Mouse (Mus musculus) small intestine, adult 2 months (tissue): ENCODE data around the gene Kifap3.

Source experiments
- CTCF ChIP-seq: fragments of 200-500 bp; IDR thresholded peaks from 2 replicates; pipeline ENCODE4 v1.5.1; 2012; ENCODE audit warnings: low read depth, mild to moderate bottlenecking, control low read depth, inconsistent platforms, low read length, moderate library complexity, mixed read lengths; ENCODE audit not compliant: insufficient replicate concordance, insufficient read length; ENCODE audit errors: extremely low read depth
- POLR2A ChIP-seq: fragments of 200-500 bp; IDR thresholded peaks from 2 replicates; pipeline ENCODE4 v1.6.1; 2012; ENCODE audit warnings: low read depth, mild to moderate bottlenecking, control low read depth, inconsistent platforms, low read length, moderate library complexity

DNA sequence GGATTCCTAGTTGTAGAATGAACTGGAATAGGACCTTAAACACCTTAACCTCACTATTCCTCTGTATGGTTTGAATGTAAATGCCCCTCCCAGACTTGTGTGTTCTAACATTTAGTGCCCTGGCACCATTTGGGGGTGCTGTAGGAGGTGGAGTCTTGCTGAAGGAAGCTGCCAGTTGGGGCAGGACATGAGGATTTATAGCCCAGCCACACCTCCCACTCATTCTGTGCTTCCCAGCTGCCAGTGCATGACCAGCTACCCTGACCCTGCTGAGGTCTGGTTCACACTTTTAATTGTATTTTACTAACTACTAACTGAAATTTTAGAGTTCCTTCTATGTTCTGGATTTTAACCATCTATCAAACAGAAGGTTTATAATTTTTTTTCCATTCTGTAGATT lies 50.1 kb downstream of the Kifap3 start:
- no peak for TF ChIP-seq POLR2A
- TF ChIP-seq CTCF: no peak
